Mouse (Mus musculus) bone marrow, adult 2 months (tissue): ENCODE data around the gene Ppp1r15b. TPM values are rescaled to one million over a fixed set of nuclear protein-coding genes. Genes with fewer than 3 reads are reported as not detected.

Experiments
- H3K27ac ChIP-seq: fragments of 200-500 bp; 2 replicates; pipeline ENCODE4 v1.5.1; 2012; ENCODE audit warnings: low read depth, mild to moderate bottlenecking, control low read depth, inconsistent platforms, low read length; ENCODE audit not compliant: control insufficient read depth, poor library complexity, insufficient read depth
- H3K4me1 ChIP-seq: fragments of 200-500 bp; 2 replicates; pipeline ENCODE4 v1.6.1; 2011; ENCODE audit warnings: low read length; ENCODE audit not compliant: control insufficient read depth, insufficient read depth
- H3K4me3 ChIP-seq: fragments of 200-500 bp; replicated peaks from 2 replicates; pipeline ENCODE3; 2011; ENCODE audit warnings: mild to moderate bottlenecking, low read depth, low read length, control low read depth; ENCODE audit not compliant: control insufficient read depth
- CTCF ChIP-seq: fragments of 200-500 bp; IDR thresholded peaks from 2 replicates; pipeline ENCODE4 v1.5.1; 2011; ENCODE audit warnings: low read length, control low read depth; ENCODE audit not compliant: control insufficient read depth, insufficient read depth
- POLR2A ChIP-seq: fragments of 200-500 bp; IDR thresholded peaks from 2 replicates; pipeline ENCODE4 v1.6.1; 2011; ENCODE audit warnings: low read depth, mild to moderate bottlenecking, control low read depth, low read length, borderline replicate concordance; ENCODE audit not compliant: control insufficient read depth
- WGBS: fragments of 180-500 bp; shearing (Covaris S2); methylation state at CpG from one replicate; pipeline ENCODE4 v1.1.7; 2018; 5-methylcytosine and 5-hydroxymethylcytosine counted together
- polyA plus RNA-seq: library from polyadenylated mRNA; stranded (reverse); fragments of >200 nt; gene quantifications from 2 replicates; pipeline ENCODE4 v1.2.4, GENCODE M21; 2011; ENCODE audit warnings: low replicate concordance; ENCODE audit not compliant: missing spikeins, insufficient read depth, insufficient read length

Ppp1r15b gene
- polyA plus RNA-seq, 1 experiment: 51.2 TPM

DNA sequence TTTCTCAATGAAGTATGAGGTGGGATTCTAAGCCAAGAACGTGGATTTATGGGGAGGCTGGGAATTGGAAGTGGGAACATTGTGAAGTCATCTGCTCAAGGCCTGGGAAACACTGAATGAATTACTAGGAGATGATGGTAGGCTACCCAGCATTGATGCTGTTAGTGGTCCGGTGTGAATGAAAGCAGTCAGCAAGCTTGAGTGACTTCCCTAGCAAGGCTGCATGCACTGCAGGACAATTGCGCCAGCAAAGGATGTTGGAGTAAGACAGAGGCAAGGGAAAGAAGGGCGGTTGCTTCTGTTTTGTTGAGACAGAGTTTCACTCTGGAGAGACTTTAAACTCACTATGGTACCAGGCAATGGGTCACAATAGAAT is 4.6 kb upstream of the Ppp1r15b start:
- TF ChIP-seq CTCF (no peak), POLR2A (no peak)
- Histone ChIP-seq H3K27ac (peak overlapping the region; percentile 77; the same call in 1 of the 2 replicates), H3K4me3 (no peak overlapping the region), H3K4me1 (peaks cover 2% of the 10 kb centered on the region; the same call in 1 of the 2 replicates)
- WGBS: 61% methylated on average over 4 of the region's 4 CpGs

GRCm38 (mm10) chr1:133127328-133127727 is 3.6 kb upstream of the Ppp1r15b start:
- no peak overlapping the region for H3K27ac ChIP-seq
- no peak for TF ChIP-seq POLR2A
- no peak for TF ChIP-seq CTCF

GRCm38 (mm10) chr1:133129471-133130221 is 1.3 kb upstream of the Ppp1r15b start:
- Histone ChIP-seq H3K27ac (peak overlapping the region; percentile 96), H3K4me3 (peak overlapping the region; percentile 46), H3K4me1 (peaks cover 2% of the 10 kb centered on the region; the same call in 1 of the 2 replicates)
- TF ChIP-seq CTCF (no peak), POLR2A (no peak)
- WGBS: 42% methylated on average over 16 of the region's 16 CpGs

More at GRCm38 (mm10) chr1:133127328-133127727, 3.6 kb upstream of the Ppp1r15b start:
- H3K4me3 ChIP-seq: no peak overlapping the region
- 84% methylated on average over 9 of the region's 9 CpGs for WGBS
- H3K4me1 ChIP-seq: peaks cover 2% of the 10 kb centered on the region; the same call in 1 of the 2 replicates

- peak overlapping the region; percentile 97 for H3K27ac ChIP-seq
- WGBS: under 1% methylated on average over 35 of the region's 35 CpGs
- TF ChIP-seq CTCF (no peak), POLR2A (no peak)
- peak overlapping the region; percentile 88 for H3K4me3 ChIP-seq
- peaks cover 2% of the 10 kb centered on the region; the same call in 1 of the 2 replicates for H3K4me1 ChIP-seq
Measured at GRCm38 (mm10) chr1:133131561-133131905, 590 bp downstream of the Ppp1r15b start.

DNA sequence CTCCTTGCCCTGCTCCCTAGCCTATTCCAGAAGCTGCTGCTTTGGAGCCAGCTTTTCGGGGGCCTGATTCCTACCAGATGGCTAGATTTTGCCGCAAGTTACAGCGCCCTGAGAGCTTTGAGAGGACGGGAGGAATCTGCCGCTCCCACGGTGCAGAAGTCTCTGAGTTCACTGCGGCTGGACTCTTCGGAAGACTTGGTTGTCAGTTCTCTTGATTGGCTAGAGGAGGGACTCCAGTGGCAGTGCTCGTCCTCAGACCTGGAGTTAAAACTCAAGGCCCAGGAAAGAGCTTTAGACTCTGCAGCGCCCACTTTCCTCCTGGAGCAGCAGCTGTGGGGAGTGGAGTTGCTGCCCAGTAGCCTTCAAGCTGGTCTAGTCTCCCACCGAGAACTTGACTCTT is 993 bp downstream of the Ppp1r15b start:
- under 1% methylated on average over 11 of the region's 11 CpGs for WGBS
- TF ChIP-seq CTCF (no peak), POLR2A (no peak)
- peak overlapping the region; percentile 88 for H3K4me3 ChIP-seq

GRCm38 (mm10) chr1:133132388-133133326 is 1.7 kb downstream of the Ppp1r15b start:
- H3K4me1 ChIP-seq: no peaks in the 10 kb centered on the region; the same call in 1 of the 2 replicates
- H3K4me3 ChIP-seq: peak overlapping the region; percentile 88
- TF ChIP-seq POLR2A (no peak), CTCF (no peak)
- H3K27ac ChIP-seq: peak overlapping the region; percentile 97
- WGBS: 1% methylated on average over 26 of the region's 26 CpGs

More for the DNA sequence above, 993 bp downstream of the Ppp1r15b start:
- peaks cover 2% of the 10 kb centered on the region; the same call in 1 of the 2 replicates for H3K4me1 ChIP-seq
- H3K27ac ChIP-seq: peak overlapping the region; percentile 97

- Histone ChIP-seq H3K4me1 (no peaks in the 10 kb centered on the region), H3K27ac (peak overlapping the region; percentile 97), H3K4me3 (peak overlapping the region; percentile 88)
- 1% methylated on average over 2 of the region's 2 CpGs for WGBS
- TF ChIP-seq POLR2A: no peak
- TF ChIP-seq CTCF: no peak
Measured at GRCm38 (mm10) chr1:133133425-133133824, 2.5 kb downstream of the Ppp1r15b start.

GRCm38 (mm10) chr1:133134071-133134470 is 3.1 kb downstream of the Ppp1r15b start:
- 2% methylated on average over 4 of the region's 4 CpGs for WGBS
- Histone ChIP-seq H3K4me1 (no peaks in the 10 kb centered on the region), H3K27ac (peak overlapping the region; percentile 54), H3K4me3 (peak overlapping the region; percentile 88)
- no peak for TF ChIP-seq CTCF
- no peak for TF ChIP-seq POLR2A
